Mouse (Mus musculus): Measurements from ENCODE around the gene Fam76b. TPM values are rescaled to one million over a fixed set of nuclear protein-coding genes. Genes with fewer than 3 reads are reported as not detected.
"Not testable (repeated sequence)": the region's sequence is repeated elsewhere in the genome, so short reads cannot be mapped to it uniquely, and the experiment has no call there.

Fam76b gene
- total RNA-seq (2021) = 10 to 100 TPM; 23.7 to 26.2 TPM

DNA sequence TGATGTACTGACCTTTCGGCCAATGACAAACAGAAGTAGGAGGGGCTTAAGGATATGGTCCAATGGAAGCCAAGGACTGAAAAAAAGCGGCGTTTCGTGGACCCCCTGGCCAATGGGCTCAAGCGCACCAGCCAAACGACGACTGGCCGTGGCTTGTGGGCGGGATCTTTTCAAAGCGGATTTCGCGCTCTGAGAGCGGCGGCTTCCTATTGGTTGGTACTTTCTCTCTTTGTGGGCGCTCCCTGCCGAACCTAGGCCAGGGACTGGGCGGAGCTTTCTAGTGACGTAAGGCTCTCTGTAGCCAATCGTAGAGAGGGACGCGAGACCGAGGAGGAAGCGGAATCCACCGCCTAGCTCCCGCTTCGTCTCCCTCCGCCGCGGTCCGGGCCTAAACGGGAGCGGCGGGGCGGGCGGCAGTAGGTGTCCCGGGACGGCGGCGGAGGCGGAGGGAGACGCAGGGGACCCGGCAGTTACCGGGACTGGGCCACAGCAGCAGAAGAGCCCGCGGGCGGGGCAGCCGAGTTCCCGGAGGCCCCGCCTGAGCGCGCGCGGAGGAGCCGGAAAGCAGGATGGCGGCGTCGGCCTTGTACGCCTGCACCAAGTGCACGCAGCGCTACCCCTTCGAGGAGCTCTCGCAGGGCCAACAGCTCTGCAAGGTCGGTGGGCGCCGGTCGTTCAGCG is at the start of gene Fam76b:
Gene Fam76b, plus strand, starts transcription at position 311 of the 681 bp plus-strand sequence.
- intact Hi-C loops (cut with DNase I) = no loop called here
- peak; percentile 99 to 100 for DNase-seq (ENCODE audit: extremely low spot score in 1 of 2, low spot score in 2 of 2)

DNA sequence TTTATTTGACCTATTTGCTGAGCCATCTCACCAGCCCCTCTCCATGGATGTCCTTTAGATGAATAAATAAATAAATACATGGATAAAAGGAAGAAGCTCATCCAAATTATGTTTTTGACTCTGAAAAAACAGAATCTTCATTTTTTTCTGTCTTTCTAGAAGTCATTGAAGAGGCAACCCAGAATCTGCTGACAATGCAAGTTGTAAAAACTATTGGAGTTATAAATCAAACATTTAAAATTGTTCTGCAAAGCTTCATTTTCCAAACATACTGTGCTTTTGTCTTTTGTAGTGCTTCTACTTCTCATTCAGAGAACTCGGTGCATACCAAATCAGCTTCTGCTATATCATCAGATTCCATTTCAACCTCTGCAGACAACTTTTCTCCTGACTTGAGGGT is 45.5 kb upstream of the Fam76b start:
- DNase-seq (ENCODE audit: extremely low spot score in 1 of 2, low spot score in 2 of 2) = no peak
- intact Hi-C loops (cut with DNase I) = no loop called here

- intact Hi-C loops (cut with DNase I); DNase-seq (ENCODE audit: extremely low spot score in 1 of 2, low spot score in 2 of 2): not testable (repeated sequence)
These were observed 36.7 kb upstream of the Fam76b start for GRCm38 (mm10) chr9:13790864-13791263.

- no peak for DNase-seq (ENCODE audit: extremely low spot score in 1 of 2, low spot score in 2 of 2)
- intact Hi-C loops (cut with DNase I) = no loop called here
These were observed 33.2 kb upstream of the Fam76b start for GRCm38 (mm10) chr9:13794302-13794701.

GRCm38 (mm10) chr9:13794756-13795155 is 32.8 kb upstream of the Fam76b start:
- intact Hi-C loops (cut with DNase I) = no loop called here
- no peak for DNase-seq (ENCODE audit: extremely low spot score in 1 of 2, low spot score in 2 of 2)

GRCm38 (mm10) chr9:13804480-13804879 is 23.0 kb upstream of the Fam76b start:
- intact Hi-C loops (cut with DNase I) = no loop called here
- no peak for DNase-seq (ENCODE audit: extremely low spot score in 1 of 2, low spot score in 2 of 2)

DNA sequence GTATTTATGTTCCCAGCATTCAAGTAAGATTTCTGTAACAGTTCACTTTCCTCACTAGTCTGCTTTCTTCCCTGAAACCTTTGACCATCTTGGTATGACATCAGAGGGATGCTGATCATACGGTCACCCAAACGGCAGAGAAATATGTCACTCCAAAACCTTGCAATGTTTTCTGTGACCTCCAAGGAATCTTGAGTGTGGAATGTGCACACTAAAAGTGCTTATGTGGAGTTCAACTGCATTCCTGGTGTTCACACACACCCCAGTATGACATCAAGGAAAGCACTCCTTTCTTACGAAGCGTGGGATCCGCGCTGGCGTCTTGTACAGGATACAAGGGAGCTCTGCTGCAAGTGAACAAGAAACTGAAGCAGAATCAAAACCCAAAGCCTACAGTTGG is 20.7 kb upstream of the Fam76b start:
- no peak for DNase-seq (ENCODE audit: extremely low spot score in 1 of 2, low spot score in 2 of 2)
- intact Hi-C loops (cut with DNase I) = loop anchor here (5.0 kb wide), 1 partner anchor 575 kb away; no protein-coding TSS in a partner anchor

DNA sequence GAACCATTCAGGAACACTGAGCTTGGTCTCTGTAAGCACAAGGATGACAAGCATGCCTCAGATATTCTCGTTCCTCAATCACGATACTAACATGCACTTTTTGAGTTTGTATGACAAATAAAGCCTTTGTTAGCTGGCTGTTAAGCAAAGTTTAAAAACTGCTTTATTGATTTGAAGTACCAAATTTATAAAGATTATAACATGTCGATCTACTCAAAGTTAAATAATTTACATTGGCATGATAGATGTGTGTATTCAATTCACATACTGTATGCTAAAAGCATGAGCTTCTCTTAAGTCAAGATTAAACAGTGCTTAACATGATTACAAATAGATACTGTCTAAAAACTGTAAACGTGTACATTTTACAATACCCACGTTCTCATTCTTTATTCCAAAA is 19.9 kb upstream of the Fam76b start:
- no peak for DNase-seq (ENCODE audit: extremely low spot score in 1 of 2, low spot score in 2 of 2)
- intact Hi-C loops (cut with DNase I) = loop anchor here (5.0 kb wide), 1 partner anchor 575 kb away; no protein-coding TSS in a partner anchor

GRCm38 (mm10) chr9:13809937-13810336 is 17.6 kb upstream of the Fam76b start:
- intact Hi-C loops (cut with DNase I) = loop anchor here (5.0 kb wide), 1 partner anchor 578 kb away; no protein-coding TSS in a partner anchor
- DNase-seq (ENCODE audit: extremely low spot score in 1 of 2, low spot score in 2 of 2) = no peak

GRCm38 (mm10) chr9:13818369-13818768 is 9.1 kb upstream of the Fam76b start:
- DNase-seq (ENCODE audit: extremely low spot score in 1 of 2, low spot score in 2 of 2) = no peak
- intact Hi-C loops (cut with DNase I) = no loop called here

DNA sequence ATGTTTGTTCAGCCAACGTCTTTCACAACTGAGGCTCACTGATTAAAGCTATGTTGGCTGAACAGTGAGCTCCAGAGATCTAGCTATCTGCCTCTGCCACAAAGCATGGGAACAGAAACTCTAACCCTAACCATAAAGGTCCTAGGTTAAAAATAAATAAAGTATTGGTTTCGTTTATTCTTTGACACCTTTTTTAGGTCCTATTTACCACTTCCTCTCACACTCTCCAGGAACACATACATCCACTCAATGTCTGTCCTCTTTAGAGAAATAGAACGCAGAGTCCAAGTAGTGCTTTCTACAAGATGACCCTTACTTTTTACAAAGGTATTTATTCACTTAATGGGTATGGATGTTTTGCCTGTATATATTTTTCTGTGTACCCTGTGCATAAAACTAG is 6.7 kb upstream of the Fam76b start:
- intact Hi-C loops (cut with DNase I) = no loop called here
- DNase-seq (ENCODE audit: extremely low spot score in 1 of 2, low spot score in 2 of 2) = no peak

- intact Hi-C loops (cut with DNase I) = no loop called here
These were observed 1.6 kb upstream of the Fam76b start for GRCm38 (mm10) chr9:13825896-13826295.

GRCm38 (mm10) chr9:13826391-13826805 is 1.1 kb upstream of the Fam76b start:
- peak in 1 of 2 experiments; percentile 42 for DNase-seq (ENCODE audit: extremely low spot score in 1 of 2, low spot score in 2 of 2)
- intact Hi-C loops (cut with DNase I) = no loop called here

More at GRCm38 (mm10) chr9:13825896-13826295, 1.6 kb upstream of the Fam76b start:
- no peak for DNase-seq (ENCODE audit: extremely low spot score in 1 of 2, low spot score in 2 of 2)

GRCm38 (mm10) chr9:13826832-13827405 is 597 bp upstream of the Fam76b start, which contains the start of gene Cep57:
TSS of gene Cep57 (minus strand) at chr9:13827107.
- DNase-seq (ENCODE audit: extremely low spot score in 1 of 2, low spot score in 2 of 2) = peak; percentile 96 to 97
- intact Hi-C loops (cut with DNase I) = no loop called here

GRCm38 (mm10) chr9:13828087-13828441 is 548 bp downstream of the Fam76b start:
- DNase-seq (ENCODE audit: extremely low spot score in 1 of 2, low spot score in 2 of 2) = no peak
- intact Hi-C loops (cut with DNase I) = no loop called here

DNA sequence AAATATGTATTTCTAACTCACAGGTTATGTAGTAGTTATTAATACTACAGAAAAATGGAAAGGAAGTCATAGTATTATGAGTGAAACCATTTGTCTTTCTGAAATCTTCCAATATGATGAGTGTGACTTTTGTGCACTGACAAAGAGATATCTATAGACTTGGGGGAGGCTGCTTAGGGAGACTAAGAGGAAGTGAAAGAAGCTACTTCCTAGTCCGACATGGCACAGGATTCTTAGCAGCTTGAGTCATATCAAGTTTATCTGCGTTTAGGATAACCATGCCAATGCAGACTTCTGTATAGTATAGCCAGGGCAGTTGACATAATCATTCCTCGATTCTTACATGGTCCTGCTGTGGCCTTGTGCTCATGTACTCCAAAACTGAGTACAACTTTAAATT is 7.7 kb downstream of the Fam76b start:
- intact Hi-C loops (cut with DNase I) = no loop called here
- DNase-seq (ENCODE audit: extremely low spot score in 1 of 2, low spot score in 2 of 2) = no peak

GRCm38 (mm10) chr9:13836726-13837125 is 9.2 kb downstream of the Fam76b start:
- no peak for DNase-seq (ENCODE audit: extremely low spot score in 1 of 2, low spot score in 2 of 2)
- intact Hi-C loops (cut with DNase I) = no loop called here

DNA sequence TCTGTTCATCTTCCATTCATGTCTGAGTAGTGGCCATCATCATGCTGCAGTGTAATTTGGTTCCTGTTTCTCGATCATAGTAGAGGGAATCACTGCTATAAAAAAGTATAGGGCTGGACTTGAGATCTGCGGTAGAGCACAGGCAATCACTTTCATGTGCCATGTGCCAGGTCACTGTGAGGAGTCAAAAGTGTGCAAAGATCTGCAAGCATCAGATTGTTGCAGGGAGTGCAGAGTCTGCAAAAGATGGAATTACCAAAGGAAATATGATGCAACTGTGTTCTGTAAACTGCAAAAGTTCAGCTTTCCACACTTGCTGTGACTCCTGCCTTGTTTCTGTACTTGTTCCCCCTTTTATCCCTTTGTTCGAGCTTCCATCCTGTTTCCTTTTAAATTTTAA is 20.1 kb downstream of the Fam76b start:
- intact Hi-C loops (cut with DNase I) = loop anchor here (5.0 kb wide), 2 partner anchors 430 to 495 kb away; partner anchors contain the start of gene Sesn3
- DNase-seq (ENCODE audit: extremely low spot score in 1 of 2, low spot score in 2 of 2) = no peak

GRCm38 (mm10) chr9:13848481-13849480 is 21.3 kb downstream of the Fam76b start:
- DNase-seq (ENCODE audit: extremely low spot score in 1 of 2, low spot score in 2 of 2) = peak; percentile 30 to 46
- intact Hi-C loops (cut with DNase I) = loop anchor here (5.0 kb wide), 2 partner anchors 429 to 494 kb away; partner anchors contain the start of gene Sesn3

Measured in left cerebral cortex, postnatal 10 days (tissue).